Mouse (Mus musculus) neural tube, embryonic 12.5 days (tissue): ENCODE data around the gene Clec3b. TPM values are rescaled to one million over a fixed set of nuclear protein-coding genes. Genes with fewer than 3 reads are reported as not detected.

Experiments
- ATAC-seq: fragments of 200-750 bp; cut with Nextera tagmentation; 2 replicates; pipeline ENCODE4 v1.8.0; 2017; ENCODE audit warnings: low read depth, mild to moderate bottlenecking, moderate TSS enrichment, moderate library complexity; ENCODE audit not compliant: low FRiP score
- H3K27ac ChIP-seq: fragments of 300-500 bp; sonication (generic); 2 replicates; pipeline ENCODE4 v1.5.1; 2016
- H3K27me3 ChIP-seq: fragments of 300-500 bp; sonication (generic); replicated peaks from 2 replicates; pipeline ENCODE4 v1.6.1; 2016; ENCODE audit warnings: mild to moderate bottlenecking
- H3K36me3 ChIP-seq: fragments of 300-500 bp; sonication (generic); 2 replicates; pipeline ENCODE4 v1.6.1; 2016; ENCODE audit warnings: mild to moderate bottlenecking
- H3K4me1 ChIP-seq: fragments of 300-500 bp; sonication (generic); 2 replicates; pipeline ENCODE4 v1.6.1; 2016
- H3K4me2 ChIP-seq: fragments of 300-500 bp; sonication (generic); replicated peaks from 2 replicates; pipeline ENCODE4 v1.6.1; 2016; ENCODE audit warnings: mild to moderate bottlenecking
- H3K4me3 ChIP-seq: fragments of 300-500 bp; sonication (generic); 2 replicates; pipeline ENCODE4 v1.5.1; 2016
- H3K9ac ChIP-seq: fragments of 300-500 bp; sonication (generic); 2 replicates; pipeline ENCODE4 v1.6.1; 2016; ENCODE audit warnings: mild to moderate bottlenecking
- H3K9me3 ChIP-seq: fragments of 300-500 bp; sonication (generic); 2 replicates; pipeline ENCODE4 v1.6.1; 2016; ENCODE audit warnings: mild to moderate bottlenecking
- WGBS: fragments of 180-500 bp; shearing (Covaris S2); methylation state at CpG from one replicate; pipeline ENCODE4 v1.1.7; 2016; 5-methylcytosine and 5-hydroxymethylcytosine counted together
- polyA plus RNA-seq: library from polyadenylated mRNA; unstranded; fragments of >200 nt; fragmentation: Nextera tagmentation; extraction: Ambion mirVana; gene quantifications from 2 replicates; pipeline ENCODE4 v1.2.1, GENCODE M21; 2016

The Clec3b gene
- polyA plus RNA-seq, 1 experiment from 2014 or later, result not detected

DNA sequence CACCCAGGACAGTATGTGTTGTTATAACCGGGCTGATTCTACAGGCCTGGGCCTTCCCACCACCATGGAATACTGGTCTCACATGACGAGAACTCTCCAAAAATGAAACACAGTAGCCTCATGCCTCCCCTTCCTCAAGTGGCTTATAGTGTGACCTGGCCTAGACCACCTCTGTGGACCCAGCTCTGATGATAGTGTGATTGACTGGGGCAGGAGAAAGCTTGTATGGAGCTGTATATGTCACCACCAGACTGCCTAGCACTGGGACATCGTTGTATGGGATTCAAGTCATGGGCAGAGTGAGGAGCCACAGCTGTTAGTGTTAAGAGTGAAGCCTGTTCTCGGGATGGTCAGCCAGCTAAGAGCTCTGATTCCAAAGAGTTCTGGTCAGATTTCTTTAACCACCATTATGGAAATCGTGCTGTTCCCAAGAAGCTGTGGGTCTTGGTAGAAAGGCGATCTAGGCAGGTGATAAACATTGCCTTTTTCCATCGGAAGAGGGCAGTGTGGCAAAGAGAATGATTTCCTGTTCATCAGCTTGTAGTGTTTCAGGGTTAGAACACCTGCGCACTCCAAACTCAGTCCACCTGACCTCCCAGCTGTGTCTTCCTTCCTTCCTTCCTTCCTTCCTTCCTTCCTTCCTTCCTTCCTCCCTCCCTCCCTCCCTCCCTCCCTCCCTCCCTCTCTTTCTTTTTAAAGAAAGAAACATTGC is 7.5 kb downstream of the Clec3b start:
- H3K4me3 ChIP-seq, result no peak overlapping the region
- ATAC-seq, result no peak
- H3K27me3 ChIP-seq, result no peaks in the 10 kb centered on the region; the same call in 1 of the 2 replicates
- H3K4me1 ChIP-seq, result no peaks in the 10 kb centered on the region
- H3K36me3 ChIP-seq, result no peaks in the 10 kb centered on the region
- no peak overlapping the region for H3K9ac ChIP-seq
- no peaks in the 10 kb centered on the region for H3K9me3 ChIP-seq
- WGBS, result 59% methylated on average over 8 of the region's 8 CpGs
- no peak overlapping the region for H3K27ac ChIP-seq
- H3K4me2 ChIP-seq, result no peak overlapping the region

- Histone ChIP-seq H3K9ac (no peak overlapping the region), H3K4me1 (no peaks in the 10 kb centered on the region), H3K4me2 (no peak overlapping the region), H3K36me3 (no peaks in the 10 kb centered on the region), H3K27me3 (no peaks in the 10 kb centered on the region; the same call in 1 of the 2 replicates), H3K4me3 (no peak overlapping the region), H3K9me3 (no peaks in the 10 kb centered on the region), H3K27ac (no peak overlapping the region)
- 64% methylated on average over 7 of the region's 7 CpGs for WGBS
- no peak for ATAC-seq
These were observed 8.6 kb downstream of the Clec3b start for GRCm38 (mm10) chr9:123159330-123159729.

GRCm38 (mm10) chr9:123161792-123162191 is 11.0 kb downstream of the Clec3b start:
- WGBS, result 72% methylated on average over 2 of the region's 2 CpGs

DNA sequence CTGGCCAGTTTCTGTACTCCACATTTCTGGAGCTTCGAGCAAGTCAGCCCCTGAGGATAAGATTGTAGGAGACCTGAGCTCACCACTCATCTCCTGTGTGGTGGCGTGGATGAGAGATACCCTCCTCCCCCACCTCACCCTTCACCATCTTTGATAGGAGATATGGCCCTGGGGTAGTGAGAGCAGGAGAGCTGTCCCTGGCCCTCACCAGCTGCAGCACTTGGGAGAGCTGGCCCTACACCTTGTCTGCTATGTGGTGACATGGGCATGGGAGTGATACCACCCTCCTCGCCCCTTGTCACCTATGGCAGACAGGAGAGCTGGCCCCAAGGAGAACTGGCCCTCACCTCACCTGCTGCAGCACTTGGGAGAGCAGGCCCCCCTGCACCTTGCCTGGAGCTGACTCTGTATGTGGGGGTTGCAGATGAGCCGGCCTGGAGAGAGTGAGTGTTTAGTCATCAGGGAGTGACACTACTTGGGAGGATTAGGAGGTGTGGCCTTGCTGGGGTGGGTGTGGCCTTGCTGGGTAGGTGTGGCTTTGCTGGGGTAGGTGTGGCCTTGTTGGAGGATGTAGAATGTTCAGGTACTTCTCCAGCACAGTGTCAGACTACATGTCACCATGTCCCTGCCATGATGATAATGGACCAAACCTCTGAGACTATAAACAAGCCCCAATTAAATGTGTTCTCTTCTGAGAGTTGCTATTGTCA is 12.4 kb downstream of the Clec3b start:
- H3K4me1 ChIP-seq, result no peaks in the 10 kb centered on the region
- 83% methylated on average over 4 of the region's 4 CpGs for WGBS
- H3K9ac ChIP-seq, result no peak overlapping the region
- no peak overlapping the region for H3K4me2 ChIP-seq
- H3K36me3 ChIP-seq, result no peaks in the 10 kb centered on the region
- no peak overlapping the region for H3K4me3 ChIP-seq
- no peak overlapping the region for H3K27ac ChIP-seq
- H3K27me3 ChIP-seq, result no peaks in the 10 kb centered on the region
- no peaks in the 10 kb centered on the region for H3K9me3 ChIP-seq
- no peak for ATAC-seq

More at GRCm38 (mm10) chr9:123161792-123162191, 11.0 kb downstream of the Clec3b start:
- ATAC-seq, result no peak
- H3K27ac ChIP-seq, result no peak overlapping the region
- no peaks in the 10 kb centered on the region for H3K9me3 ChIP-seq
- H3K4me2 ChIP-seq, result no peak overlapping the region
- no peak overlapping the region for H3K9ac ChIP-seq
- no peaks in the 10 kb centered on the region; the same call in 1 of the 2 replicates for H3K27me3 ChIP-seq
- no peaks in the 10 kb centered on the region for H3K4me1 ChIP-seq
- H3K36me3 ChIP-seq, result no peaks in the 10 kb centered on the region
- no peak overlapping the region for H3K4me3 ChIP-seq

- no peak overlapping the region for H3K4me3 ChIP-seq
- no peak overlapping the region for H3K27ac ChIP-seq
- no peak overlapping the region for H3K4me2 ChIP-seq
- no peak for ATAC-seq
- no peaks in the 10 kb centered on the region for H3K36me3 ChIP-seq
- H3K27me3 ChIP-seq, result no peaks in the 10 kb centered on the region
- 80% methylated on average over 3 of the region's 3 CpGs for WGBS
- H3K9ac ChIP-seq, result no peak overlapping the region
- H3K4me1 ChIP-seq, result no peaks in the 10 kb centered on the region
- no peaks in the 10 kb centered on the region for H3K9me3 ChIP-seq
These were observed 15.2 kb downstream of the Clec3b start for GRCm38 (mm10) chr9:123165781-123166443.

DNA sequence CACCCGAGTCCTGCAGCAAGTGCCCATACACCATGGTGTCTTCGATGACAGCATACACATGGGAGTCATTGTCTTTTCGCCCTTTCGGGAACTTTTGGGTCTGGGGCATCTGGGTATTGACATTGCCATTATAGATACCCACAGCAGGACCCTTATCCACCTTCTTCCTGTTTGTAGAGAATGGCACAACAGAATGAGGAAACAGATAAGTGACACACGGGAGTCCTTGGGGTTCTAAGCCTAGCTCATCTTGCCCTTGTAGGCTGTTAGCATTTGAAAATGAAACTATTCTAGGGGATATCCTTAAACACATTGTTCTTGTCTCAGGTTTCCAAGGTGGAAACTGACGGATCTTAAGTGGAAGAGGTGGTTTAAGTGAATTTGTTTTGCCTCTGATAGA is 23.0 kb downstream of the Clec3b start:
- no peak for ATAC-seq
- Histone ChIP-seq H3K27ac (no peak overlapping the region), H3K4me3 (no peak overlapping the region), H3K36me3 (no peaks in the 10 kb centered on the region), H3K9ac (no peak overlapping the region), H3K4me2 (no peak overlapping the region), H3K9me3 (no peaks in the 10 kb centered on the region), H3K4me1 (no peaks in the 10 kb centered on the region), H3K27me3 (no peaks in the 10 kb centered on the region)
- WGBS, result 90% methylated on average over 6 of the region's 6 CpGs

DNA sequence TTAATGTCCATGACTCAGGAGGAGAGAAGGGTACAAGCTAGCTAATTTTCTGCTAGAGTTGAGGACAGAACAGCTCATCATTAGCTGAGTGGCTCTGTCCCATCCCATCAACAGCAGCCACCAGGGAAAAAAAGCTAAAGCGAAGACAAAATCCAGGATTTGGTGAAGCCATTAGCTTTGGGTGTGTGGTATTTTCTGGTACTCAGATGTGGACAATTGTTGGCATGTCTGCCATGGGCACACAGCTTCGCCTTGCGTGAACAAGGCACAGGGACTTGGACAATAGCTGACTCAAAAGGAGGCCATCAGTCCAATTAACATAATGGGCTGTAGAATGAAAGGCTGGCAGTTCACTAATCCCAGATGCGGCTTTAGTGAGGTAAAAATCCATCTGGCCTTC is 23.6 kb downstream of the Clec3b start:
- WGBS, result 39% methylated on average over 4 of the region's 4 CpGs
- no peak overlapping the region for H3K9ac ChIP-seq
- H3K4me2 ChIP-seq, result no peak overlapping the region
- no peaks in the 10 kb centered on the region for H3K9me3 ChIP-seq
- H3K4me1 ChIP-seq, result no peaks in the 10 kb centered on the region
- H3K27me3 ChIP-seq, result no peaks in the 10 kb centered on the region
- no peaks in the 10 kb centered on the region for H3K36me3 ChIP-seq
- no peak overlapping the region for H3K4me3 ChIP-seq
- ATAC-seq, result no peak
- H3K27ac ChIP-seq, result no peak overlapping the region

DNA sequence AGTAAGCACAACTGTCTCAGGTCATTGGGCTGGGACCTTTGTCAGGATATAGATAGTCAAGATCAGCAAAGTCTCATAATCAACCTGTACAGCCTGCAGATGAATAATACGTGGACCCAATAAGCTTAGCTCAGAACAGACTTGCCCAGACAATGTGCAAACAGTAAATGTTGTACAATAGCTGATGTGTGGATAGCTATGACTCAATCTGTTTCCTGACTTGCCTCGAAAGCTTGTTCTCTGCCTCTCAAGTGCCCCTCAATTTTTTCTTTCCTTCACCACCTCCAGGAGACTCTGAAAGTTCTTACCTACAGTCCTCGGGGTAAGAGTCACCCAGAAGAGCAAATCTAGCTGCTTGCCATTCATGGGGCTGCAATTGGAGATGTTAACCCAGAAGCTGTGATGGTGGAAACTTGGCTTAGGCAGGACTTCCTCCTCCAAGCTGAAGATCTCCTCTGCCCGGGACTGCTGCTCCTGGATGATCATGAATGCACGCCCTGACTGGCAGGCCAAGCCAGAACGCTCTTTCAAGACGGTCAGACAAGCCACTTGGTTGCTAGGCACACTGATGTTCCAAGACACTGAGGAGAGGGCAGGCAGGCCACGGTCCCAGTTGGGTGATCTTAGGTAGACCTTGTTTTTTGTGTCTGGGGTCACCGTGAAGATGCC is 26.8 kb downstream of the Clec3b start:
- H3K4me2 ChIP-seq, result no peak overlapping the region
- no peak overlapping the region for H3K4me3 ChIP-seq
- no peak overlapping the region for H3K9ac ChIP-seq
- H3K27ac ChIP-seq, result no peak overlapping the region
- 87% methylated on average over 9 of the region's 9 CpGs for WGBS
- H3K27me3 ChIP-seq, result no peaks in the 10 kb centered on the region
- H3K9me3 ChIP-seq, result no peaks in the 10 kb centered on the region
- no peaks in the 10 kb centered on the region for H3K36me3 ChIP-seq
- ATAC-seq, result no peak
- H3K4me1 ChIP-seq, result no peaks in the 10 kb centered on the region

- Histone ChIP-seq H3K9ac (no peak overlapping the region), H3K4me3 (no peak overlapping the region), H3K27ac (no peak overlapping the region), H3K27me3 (no peaks in the 10 kb centered on the region), H3K36me3 (no peaks in the 10 kb centered on the region), H3K9me3 (no peaks in the 10 kb centered on the region), H3K4me1 (no peaks in the 10 kb centered on the region), H3K4me2 (no peak overlapping the region)
- WGBS, result 93% methylated on average over 6 of the region's 6 CpGs
- no peak for ATAC-seq
These were observed 29.3 kb downstream of the Clec3b start for GRCm38 (mm10) chr9:123180003-123180402.

GRCm38 (mm10) chr9:123183226-123183625 is 32.5 kb downstream of the Clec3b start:
- H3K27me3 ChIP-seq, result no peaks in the 10 kb centered on the region
- 85% methylated on average over 8 of the region's 8 CpGs for WGBS
- no peak overlapping the region for H3K27ac ChIP-seq
- no peaks in the 10 kb centered on the region for H3K36me3 ChIP-seq
- H3K4me2 ChIP-seq, result no peak overlapping the region
- H3K9me3 ChIP-seq, result no peaks in the 10 kb centered on the region
- no peak overlapping the region for H3K4me3 ChIP-seq
- H3K9ac ChIP-seq, result no peak overlapping the region
- no peaks in the 10 kb centered on the region for H3K4me1 ChIP-seq
- no peak for ATAC-seq

- Histone ChIP-seq H3K4me1 (no peaks in the 10 kb centered on the region), H3K9ac (no peak overlapping the region), H3K9me3 (no peaks in the 10 kb centered on the region), H3K36me3 (no peaks in the 10 kb centered on the region), H3K27me3 (no peaks in the 10 kb centered on the region), H3K4me3 (no peak overlapping the region), H3K27ac (no peak overlapping the region), H3K4me2 (no peak overlapping the region)
- 57% methylated on average over 2 of the region's 2 CpGs for whole genome bisulfite sequencing
- no peak for ATAC-seq
These were observed 34.8 kb downstream of the Clec3b start for GRCm38 (mm10) chr9:123185546-123185945.

DNA sequence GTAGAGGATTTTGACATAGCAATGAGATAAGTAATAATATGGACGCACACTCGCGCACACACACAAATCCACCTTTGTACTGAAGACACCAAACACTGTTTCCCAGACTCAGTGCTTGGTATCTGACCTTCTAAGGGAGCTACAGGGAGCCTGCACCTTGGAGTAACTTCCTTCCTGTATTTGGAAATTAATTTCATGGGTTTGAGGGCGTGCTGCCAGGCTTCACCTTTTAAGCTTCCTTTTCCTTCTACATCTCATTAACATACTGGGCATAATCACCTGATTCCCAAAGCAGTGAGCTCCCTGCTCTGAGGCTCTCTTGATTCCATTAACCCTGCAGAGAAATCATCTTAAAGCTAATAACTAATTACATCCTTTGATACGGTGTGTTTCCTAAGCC is 35.4 kb downstream of the Clec3b start:
- 94% methylated on average over 5 of the region's 5 CpGs for WGBS
- ATAC-seq, result no peak
- no peaks in the 10 kb centered on the region for H3K9me3 ChIP-seq

More for the DNA sequence above, 35.4 kb downstream of the Clec3b start:
- Histone ChIP-seq H3K4me1 (no peaks in the 10 kb centered on the region), H3K27ac (no peak overlapping the region), H3K4me2 (no peak overlapping the region), H3K27me3 (no peaks in the 10 kb centered on the region), H3K9ac (no peak overlapping the region), H3K4me3 (no peak overlapping the region), H3K36me3 (no peaks in the 10 kb centered on the region)
